Mouse (Mus musculus): ENCODE measurements around the gene Brd4. TPM values are rescaled to one million over a fixed set of nuclear protein-coding genes. Genes with fewer than 3 reads are reported as not detected.

Gene Brd4
- total and polyA plus RNA-seq, 2 experiments from 2014 or later = 49.7 to 81.6 TPM

DNA sequence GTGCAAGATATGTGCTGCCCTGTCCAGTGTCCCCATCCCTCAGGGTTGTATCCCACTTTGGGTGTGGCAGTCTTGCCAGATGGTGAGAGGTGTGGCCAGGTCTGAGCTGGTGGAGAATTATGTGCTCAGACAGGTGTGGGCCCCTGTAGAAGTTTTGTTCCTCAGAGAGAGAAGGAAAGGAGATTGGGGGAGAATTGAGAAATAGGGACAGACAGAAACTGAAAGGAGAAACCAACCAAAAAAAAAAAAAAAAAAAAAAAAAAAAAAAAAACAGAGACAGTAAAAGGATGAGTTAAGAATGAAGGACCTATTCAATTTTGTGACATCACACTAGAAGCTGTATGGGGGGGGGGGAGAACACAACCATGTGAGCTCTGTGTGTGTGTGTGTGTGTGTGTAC lies 119.7 kb downstream of the Brd4 start:
- no peak overlapping the region for H3K4me3 ChIP-seq (ENCODE audit: low read depth, low read length)
- H3K4me2 ChIP-seq (ENCODE audit: low read depth, low read length, poor library complexity, severe bottlenecking) = no peak overlapping the region
- DNase-seq (ENCODE audit: low spot score) = no peak
- no peak overlapping the region for H3K27ac ChIP-seq (ENCODE audit: low read depth, low read length)
- H3K9ac ChIP-seq (replicated peaks; ENCODE audit: low read length, poor library complexity, severe bottlenecking) = no peak overlapping the region
- H3K27me3 ChIP-seq (ENCODE audit: insufficient read depth, low read length) = no peaks in the 10 kb centered on the region
- no peaks in the 10 kb centered on the region for H3K9me3 ChIP-seq (ENCODE audit: low read length)
- TF ChIP-seq CTCF (IDR thresholded peaks at IDR 0.05) = no peak
- H3K36me3 ChIP-seq (ENCODE audit: insufficient read depth, low read length) = no peaks in the 10 kb centered on the region
- ATAC-seq (ENCODE audit: low FRiP score) = no peak
- no peaks in the 10 kb centered on the region for H3K4me1 ChIP-seq (ENCODE audit: insufficient read depth, low read length)

DNA sequence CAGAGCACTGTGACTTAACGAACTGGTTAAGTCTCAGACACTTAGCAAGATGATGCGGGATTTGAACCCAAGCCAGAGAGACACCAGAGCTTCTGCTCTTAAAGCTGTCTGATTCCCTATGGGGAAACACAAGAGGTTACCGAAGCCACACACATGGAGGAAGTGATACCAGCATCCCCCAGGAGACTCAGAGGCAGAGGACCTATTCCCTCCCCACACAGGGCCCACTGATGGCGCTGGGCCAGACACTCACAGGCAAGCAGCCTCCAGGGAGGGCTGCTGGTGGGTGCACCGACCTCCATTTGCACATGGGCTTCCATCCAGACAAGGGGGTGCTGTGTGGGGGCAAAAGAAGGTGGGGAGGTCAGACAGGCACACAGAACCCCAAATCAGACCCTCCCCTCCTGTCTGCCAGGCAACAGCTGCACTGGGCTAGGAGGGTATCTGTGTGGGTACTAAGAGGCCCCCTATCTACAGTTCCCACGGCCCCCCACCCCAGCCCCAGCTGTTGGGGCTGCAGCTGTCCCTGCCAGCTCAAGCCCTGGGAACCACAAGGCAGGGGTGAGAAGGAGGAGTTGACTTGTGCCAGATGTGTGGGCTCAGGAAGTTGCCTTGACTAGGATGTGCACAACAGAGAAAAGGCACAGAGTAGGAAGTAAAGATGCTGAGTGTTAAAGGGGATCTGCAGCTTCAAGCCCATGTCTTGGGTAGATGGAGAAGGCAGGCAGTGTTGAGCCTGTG lies 120.4 kb downstream of the Brd4 start:
- no peaks in the 10 kb centered on the region for H3K4me1 ChIP-seq (ENCODE audit: insufficient read depth, low read length)
- no peak for ATAC-seq (ENCODE audit: low FRiP score)
- no peak for TF ChIP-seq CTCF (IDR thresholded peaks at IDR 0.05)
- H3K9me3 ChIP-seq (ENCODE audit: low read length) = no peaks in the 10 kb centered on the region
- H3K4me2 ChIP-seq (ENCODE audit: low read depth, low read length, poor library complexity, severe bottlenecking) = no peak overlapping the region
- no peaks in the 10 kb centered on the region for H3K27me3 ChIP-seq (ENCODE audit: insufficient read depth, low read length)
- no peaks in the 10 kb centered on the region for H3K36me3 ChIP-seq (ENCODE audit: insufficient read depth, low read length)
- H3K27ac ChIP-seq (ENCODE audit: low read depth, low read length) = no peak overlapping the region
- no peak overlapping the region for H3K4me3 ChIP-seq (ENCODE audit: low read depth, low read length)
- no peak overlapping the region for H3K9ac ChIP-seq (replicated peaks; ENCODE audit: low read length, poor library complexity, severe bottlenecking)
- DNase-seq (ENCODE audit: low spot score) = peak; percentile 43
- 63% methylated on average over 6 of the region's 6 CpGs for WGBS

DNA sequence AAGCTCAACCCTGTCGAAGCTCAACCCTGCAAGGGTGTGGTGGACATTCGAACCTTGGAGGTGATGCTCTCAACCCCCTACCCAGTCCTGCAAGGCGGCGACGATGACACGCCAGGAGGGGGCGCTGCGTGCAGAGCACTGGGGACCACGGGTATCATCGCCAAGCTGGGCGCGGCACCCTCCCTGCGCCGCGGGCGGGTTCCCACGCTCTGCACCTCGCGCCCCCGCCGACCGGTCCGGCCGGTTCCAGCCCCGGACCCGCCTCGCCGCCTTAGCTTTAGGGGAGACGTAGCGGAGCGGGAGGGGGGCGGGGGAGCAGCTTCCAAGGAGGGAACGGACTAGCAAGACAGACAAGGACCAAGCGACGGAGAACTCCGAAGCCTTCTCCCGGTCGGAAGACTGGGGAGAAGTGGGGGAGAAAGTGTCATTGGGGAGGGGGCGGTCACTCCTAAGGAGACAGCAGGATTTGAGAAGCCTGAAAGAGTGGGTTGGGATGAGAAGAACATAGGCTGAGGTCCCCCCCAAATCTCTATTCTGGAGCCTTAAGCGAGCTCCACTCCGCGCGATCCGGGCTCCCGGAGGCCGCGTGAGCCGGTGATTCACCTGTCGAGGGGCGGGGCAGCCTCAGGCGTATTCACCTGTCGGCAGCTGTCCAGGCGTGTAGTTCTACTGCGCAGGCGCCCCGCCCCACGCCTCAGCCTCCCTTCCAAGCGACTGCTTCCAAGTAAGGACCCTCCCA lies 122.2 kb downstream of the Brd4 start:
- Histone ChIP-seq H3K27me3 (ENCODE audit: insufficient read depth, low read length) (no peaks in the 10 kb centered on the region), H3K4me1 (ENCODE audit: insufficient read depth, low read length) (no peaks in the 10 kb centered on the region), H3K4me3 (ENCODE audit: low read depth, low read length) (peak overlapping the region; percentile 60), H3K27ac (ENCODE audit: low read depth, low read length) (peak overlapping the region; percentile 69), H3K9me3 (ENCODE audit: low read length) (no peaks in the 10 kb centered on the region), H3K9ac (replicated peaks; ENCODE audit: low read length, poor library complexity, severe bottlenecking) (peak overlapping the region; percentile 70), H3K4me2 (ENCODE audit: low read depth, low read length, poor library complexity, severe bottlenecking) (peak overlapping the region; percentile 91), H3K36me3 (ENCODE audit: insufficient read depth, low read length) (no peaks in the 10 kb centered on the region)
- peak; percentile 78 for DNase-seq (ENCODE audit: low spot score)
- TF ChIP-seq CTCF (IDR thresholded peaks at IDR 0.05) = peak; percentile 82
- peak; percentile 65 for ATAC-seq (ENCODE audit: low FRiP score)
- 1% methylated on average over 57 of the region's 58 CpGs for WGBS

DNA sequence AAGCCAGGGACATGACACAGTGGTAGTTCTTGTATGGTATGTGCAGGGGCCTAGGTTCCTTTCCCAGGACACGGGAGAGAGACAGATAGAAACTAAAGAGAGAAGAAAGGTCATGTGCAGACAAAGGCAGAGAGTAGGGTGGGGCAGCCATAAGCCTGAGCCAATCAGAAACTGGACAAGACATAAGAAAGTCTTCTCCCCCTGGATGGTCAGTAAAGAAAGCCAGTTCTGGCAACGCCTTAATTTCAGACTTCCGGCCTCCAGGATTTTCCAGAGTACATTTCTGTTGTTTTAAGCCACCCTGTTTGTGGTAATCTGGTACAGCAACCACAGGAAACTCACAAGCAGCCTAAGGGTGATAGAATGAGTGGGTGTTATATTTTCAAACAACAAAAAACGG lies 123.6 kb downstream of the Brd4 start:
- Histone ChIP-seq H3K9me3 (ENCODE audit: low read length) (no peaks in the 10 kb centered on the region), H3K4me1 (ENCODE audit: insufficient read depth, low read length) (no peaks in the 10 kb centered on the region), H3K27ac (ENCODE audit: low read depth, low read length) (no peak overlapping the region), H3K4me3 (ENCODE audit: low read depth, low read length) (no peak overlapping the region), H3K4me2 (ENCODE audit: low read depth, low read length, poor library complexity, severe bottlenecking) (no peak overlapping the region), H3K36me3 (ENCODE audit: insufficient read depth, low read length) (no peaks in the 10 kb centered on the region; the same call in 1 of the 2 replicates), H3K27me3 (ENCODE audit: insufficient read depth, low read length) (no peaks in the 10 kb centered on the region), H3K9ac (replicated peaks; ENCODE audit: low read length, poor library complexity, severe bottlenecking) (no peak overlapping the region)
- no peak for DNase-seq (ENCODE audit: low spot score)
- ATAC-seq (ENCODE audit: low FRiP score) = no peak
- no peak for TF ChIP-seq CTCF (IDR thresholded peaks at IDR 0.05)
- WGBS = 79% methylated on average over 4 of the region's 4 CpGs

DNA sequence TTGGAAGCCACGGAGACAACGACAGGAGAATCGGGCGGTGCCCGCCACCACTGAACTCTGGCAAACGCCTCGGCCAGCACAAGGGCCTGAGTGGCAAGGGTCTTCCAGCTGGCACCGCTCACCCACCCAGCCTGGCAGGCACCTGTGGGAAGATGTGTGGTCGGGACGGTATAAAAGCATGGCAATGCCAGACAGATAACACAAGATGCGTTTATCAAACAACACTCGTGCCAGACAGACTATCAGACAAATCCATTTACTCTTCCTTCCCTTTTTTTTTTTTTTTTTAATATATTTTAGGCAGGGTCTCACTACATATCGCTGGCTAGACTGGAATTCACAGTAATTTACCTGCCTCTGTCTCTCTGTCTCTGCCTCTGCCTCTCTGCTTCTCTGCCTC lies 125.7 kb downstream of the Brd4 start:
- H3K9me3 ChIP-seq (ENCODE audit: low read length) = no peaks in the 10 kb centered on the region
- H3K4me2 ChIP-seq (ENCODE audit: low read depth, low read length, poor library complexity, severe bottlenecking) = no peak overlapping the region
- H3K36me3 ChIP-seq (ENCODE audit: insufficient read depth, low read length) = no peaks in the 10 kb centered on the region; the same call in 1 of the 2 replicates
- no peak for TF ChIP-seq CTCF (IDR thresholded peaks at IDR 0.05)
- DNase-seq (ENCODE audit: low spot score) = no peak
- no peak overlapping the region for H3K4me3 ChIP-seq (ENCODE audit: low read depth, low read length)
- ATAC-seq (ENCODE audit: low FRiP score) = no peak
- no peaks in the 10 kb centered on the region for H3K4me1 ChIP-seq (ENCODE audit: insufficient read depth, low read length)
- H3K9ac ChIP-seq (replicated peaks; ENCODE audit: low read length, poor library complexity, severe bottlenecking) = no peak overlapping the region
- 90% methylated on average over 13 of the region's 13 CpGs for WGBS
- no peaks in the 10 kb centered on the region for H3K27me3 ChIP-seq (ENCODE audit: insufficient read depth, low read length)
- no peak overlapping the region for H3K27ac ChIP-seq (ENCODE audit: low read depth, low read length)

DNA sequence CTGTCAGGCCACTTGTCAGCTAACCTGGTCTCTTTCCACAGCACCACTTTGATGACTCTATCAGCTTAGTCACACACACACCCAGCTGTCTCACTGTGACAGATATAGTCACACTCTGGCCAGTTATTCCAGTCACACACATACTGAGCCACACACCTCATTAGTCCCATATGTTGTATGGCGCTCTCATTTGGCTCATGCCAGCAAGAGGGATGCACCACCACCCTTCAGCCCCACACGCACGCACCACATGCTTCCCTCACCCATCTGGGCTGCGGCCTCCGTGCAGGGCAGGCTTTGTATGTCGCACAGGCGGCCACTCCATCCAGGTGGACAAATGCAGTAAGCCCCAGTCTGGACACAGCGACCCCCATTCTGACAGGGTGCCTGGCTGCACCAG lies 137.8 kb downstream of the Brd4 start:
- WGBS = 89% methylated on average over 8 of the region's 8 CpGs
- H3K9ac ChIP-seq (replicated peaks; ENCODE audit: low read length, poor library complexity, severe bottlenecking) = no peak overlapping the region
- no peak overlapping the region for H3K27ac ChIP-seq (ENCODE audit: low read depth, low read length)
- DNase-seq (ENCODE audit: low spot score) = peak; percentile 65
- H3K36me3 ChIP-seq (ENCODE audit: insufficient read depth, low read length) = 0 out of 2 replicates have a peak, but pooled peaks cover 2% of the 10 kb centered on the region
- no peak for TF ChIP-seq CTCF (IDR thresholded peaks at IDR 0.05)
- H3K4me1 ChIP-seq (ENCODE audit: insufficient read depth, low read length) = no peaks in the 10 kb centered on the region
- H3K27me3 ChIP-seq (ENCODE audit: insufficient read depth, low read length) = no peaks in the 10 kb centered on the region
- H3K4me2 ChIP-seq (ENCODE audit: low read depth, low read length, poor library complexity, severe bottlenecking) = no peak overlapping the region
- no peak overlapping the region for H3K4me3 ChIP-seq (ENCODE audit: low read depth, low read length)
- no peak for ATAC-seq (ENCODE audit: low FRiP score)
- no peaks in the 10 kb centered on the region for H3K9me3 ChIP-seq (ENCODE audit: low read length)

Other genes starting within 250 kb of the Brd4 start
- 24.3 and 38.5 TPM in 2 replicates for gene Rrp1b, start 248.6 kb downstream of the Brd4 start, total RNA-seq (2014; rRNA removed)
- 40.3 and 45.8 TPM in 2 replicates for gene Rrp1b, start 248.6 kb downstream of the Brd4 start, polyA plus RNA-seq (2015; fragmentation: Nextera tagmentation; extraction: Ambion mirVana)
- gene Hsf2bp, start 248.4 kb downstream of the Brd4 start, total RNA-seq (2014; rRNA removed) = 0.16 TPM in 1 of 2 replicates, not detected in the other
- gene Hsf2bp, start 248.4 kb downstream of the Brd4 start, polyA plus RNA-seq (2015; fragmentation: Nextera tagmentation; extraction: Ambion mirVana) = 1.3 and 1.4 TPM in 2 replicates
- 42.4 and 43.9 TPM in 2 replicates for gene Notch3, start 117.9 kb downstream of the Brd4 start, total RNA-seq (2014; rRNA removed)
- 5.2 and 5.7 TPM in 2 replicates for gene Notch3, start 117.9 kb downstream of the Brd4 start, polyA plus RNA-seq (2015; fragmentation: Nextera tagmentation; extraction: Ambion mirVana)
- 1.1 TPM in 2 replicates for gene Ephx3, start 95.2 kb downstream of the Brd4 start, total RNA-seq (2014; rRNA removed)
- 0.70 and 0.80 TPM in 2 replicates for gene Ephx3, start 95.2 kb downstream of the Brd4 start, polyA plus RNA-seq (2015; fragmentation: Nextera tagmentation; extraction: Ambion mirVana)
- 96.5 and 131 TPM in 2 replicates for gene Akap8, start 36.5 kb upstream of the Brd4 start, total RNA-seq (2014; rRNA removed)
- gene Akap8, start 36.5 kb upstream of the Brd4 start, polyA plus RNA-seq (2015; fragmentation: Nextera tagmentation; extraction: Ambion mirVana) = 66.8 and 81.1 TPM in 2 replicates
- 69.9 and 83.6 TPM in 2 replicates for gene Akap8l, start 65.9 kb upstream of the Brd4 start, total RNA-seq (2014; rRNA removed)
- gene Akap8l, start 65.9 kb upstream of the Brd4 start, polyA plus RNA-seq (2015; fragmentation: Nextera tagmentation; extraction: Ambion mirVana) = 113 and 117 TPM in 2 replicates
- gene Wiz, start 104.7 kb upstream of the Brd4 start, total RNA-seq (2014; rRNA removed) = 53.9 and 68.0 TPM in 2 replicates
- gene Wiz, start 104.7 kb upstream of the Brd4 start, polyA plus RNA-seq (2015; fragmentation: Nextera tagmentation; extraction: Ambion mirVana) = 40.8 and 41.3 TPM in 2 replicates
- 3.8 and 4.6 TPM in 2 replicates for gene Rasal3, start 118.9 kb upstream of the Brd4 start, total RNA-seq (2014; rRNA removed)
- gene Rasal3, start 118.9 kb upstream of the Brd4 start, polyA plus RNA-seq (2015; fragmentation: Nextera tagmentation; extraction: Ambion mirVana) = 0.63 and 0.80 TPM in 2 replicates
- not detected in 2 replicates for gene Pglyrp2, start 139.4 kb upstream of the Brd4 start, total RNA-seq (2014; rRNA removed)
- not detected in 2 replicates for gene Pglyrp2, start 139.4 kb upstream of the Brd4 start, polyA plus RNA-seq (2015; fragmentation: Nextera tagmentation; extraction: Ambion mirVana)
- 1.3 and 1.6 TPM in 2 replicates for gene Cyp4f39, start 168.0 kb upstream of the Brd4 start, total RNA-seq (2014; rRNA removed)
- gene Cyp4f39, start 168.0 kb upstream of the Brd4 start, polyA plus RNA-seq (2015; fragmentation: Nextera tagmentation; extraction: Ambion mirVana) = 0.90 and 1.3 TPM in 2 replicates
- 15.2 and 15.4 TPM in 2 replicates for gene Cyp4f17, start 221.3 kb upstream of the Brd4 start, total RNA-seq (2014; rRNA removed)
- 9.9 and 11.5 TPM in 2 replicates for gene Cyp4f17, start 221.3 kb upstream of the Brd4 start, polyA plus RNA-seq (2015; fragmentation: Nextera tagmentation; extraction: Ambion mirVana)

All from midbrain, postnatal 0 days (tissue).